Mouse (Mus musculus) CH12.LX (cell line): ENCODE results near the gene Grb2.

ENCODE experiments used
- BHLHE40 ChIP-seq: IDR thresholded peaks from 2 replicates; pipeline ENCODE4 v1.6.1; 2011; ENCODE audit warnings: mild to moderate bottlenecking, low read depth, low read length, improper control_type of control experiment
- CHD1 ChIP-seq: IDR thresholded peaks from 2 replicates; pipeline ENCODE4 v1.6.1; 2012; ENCODE audit warnings: low read depth, low read length, improper control_type of control experiment, inconsistent platforms
- CTCF ChIP-seq, 2 experiments: IDR thresholded peaks in 1 of 2; conservative IDR thresholded peaks in 1 of 2; 2 replicates each; pipeline ENCODE4 v1.5.1; 2011 to 2012; ENCODE audit warnings: low read depth in 2 of 2, low read length in 2 of 2, improper control_type of control experiment in 1 of 2, inconsistent platforms in 1 of 2, mild to moderate bottlenecking in 1 of 2, moderate library complexity in 1 of 2
- HCFC1 ChIP-seq: IDR thresholded peaks from 2 replicates; pipeline ENCODE4 v1.6.1; 2012; ENCODE audit warnings: low read depth, mild to moderate bottlenecking, inconsistent platforms, low read length, improper control_type of control experiment
- JUND ChIP-seq: conservative IDR thresholded peaks from 2 replicates; pipeline ENCODE4 v1.6.1; 2011; ENCODE audit warnings: low read depth, low read length, improper control_type of control experiment
- MAX ChIP-seq: IDR thresholded peaks from 2 replicates; pipeline ENCODE4 v1.6.1; 2011; ENCODE audit warnings: low read length, improper control_type of control experiment
- MXI1 ChIP-seq: IDR thresholded peaks from 2 replicates; pipeline ENCODE4 v1.6.1; 2011; ENCODE audit warnings: mild to moderate bottlenecking, low read depth, low read length, improper control_type of control experiment
- POLR2A ChIP-seq: IDR thresholded peaks from 2 replicates; pipeline ENCODE4 v1.6.1; 2011; ENCODE audit warnings: low read depth, mild to moderate bottlenecking, improper control_type of control experiment, low read length
- USF2 ChIP-seq: conservative IDR thresholded peaks from 2 replicates; pipeline ENCODE4 v1.6.1; 2011; ENCODE audit warnings: low read depth, low read length, improper control_type of control experiment

DNA sequence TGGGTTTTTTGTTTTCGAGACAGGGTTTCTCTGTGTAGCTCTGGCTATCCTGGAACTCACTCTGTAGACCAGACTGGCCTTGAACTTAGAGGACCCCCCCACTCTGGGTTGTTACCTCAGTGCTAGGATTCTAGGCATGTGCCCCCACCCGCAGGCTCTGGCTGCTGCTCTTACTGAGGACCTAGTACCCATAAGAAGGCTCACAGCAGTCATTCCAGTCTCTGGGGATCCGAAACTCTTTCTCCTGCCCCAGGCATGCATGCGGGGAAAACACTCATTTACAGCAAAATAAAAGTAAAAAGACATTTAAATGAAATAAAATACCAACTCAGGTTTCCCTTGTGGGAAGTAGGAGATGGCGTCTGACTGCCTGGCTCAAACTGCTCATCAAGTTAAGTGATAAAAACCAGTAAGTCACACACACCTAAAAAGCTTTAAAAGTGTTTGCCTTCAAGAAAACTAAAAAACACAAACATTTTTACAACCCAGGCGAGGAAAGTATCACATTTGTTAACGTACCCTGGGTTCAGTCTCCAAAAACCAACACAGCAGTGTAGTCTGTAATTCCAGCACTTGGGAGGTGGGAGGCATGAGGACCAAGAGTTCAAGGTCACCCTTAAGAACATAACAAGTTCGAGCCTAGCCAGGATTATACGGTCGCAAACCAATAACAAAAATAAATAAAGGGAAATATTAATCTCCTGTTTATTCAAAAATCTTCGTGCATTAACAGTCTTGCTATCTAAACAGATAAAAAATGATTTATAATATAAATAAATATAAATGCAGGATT lies 81.4 kb downstream of the Grb2 start:
- TF ChIP-seq MAX: no peak
- no peak for TF ChIP-seq CTCF (conservative IDR thresholded peaks at IDR 0.05 in 1 of 2, IDR thresholded peaks at IDR 0.05 in 1 of 2; ENCODE audit: low read depth in 2 of 2, low read length in 2 of 2)
- TF ChIP-seq USF2: no peak
- no peak for TF ChIP-seq HCFC1
- TF ChIP-seq CHD1: peak; percentile 89; the same call in 1 of the 2 replicates
- TF ChIP-seq MXI1: peak; percentile 60; the same call in 1 of the 2 replicates
- no peak for TF ChIP-seq JUND
- TF ChIP-seq BHLHE40: no peak
- no peak for TF ChIP-seq POLR2A
